Mouse (Mus musculus) ES-Bruce4 (cell line): Measurements from ENCODE around the gene Cox8a.

ENCODE experiments used
- CTCF ChIP-seq: IDR thresholded peaks from one replicate; pipeline ENCODE4 v1.8.1; 2011; ENCODE audit warnings: low read depth, low read length
- EP300 ChIP-seq: IDR thresholded peaks from 2 replicates; pipeline ENCODE4 v1.6.1; 2011; ENCODE audit warnings: low read depth, low read length; ENCODE audit not compliant: insufficient read depth
- POLR2A ChIP-seq: IDR thresholded peaks from one replicate; pipeline ENCODE4 v1.8.1; 2011; ENCODE audit warnings: low read length; ENCODE audit not compliant: insufficient read depth

- TF ChIP-seq POLR2A (no peak), CTCF (no peak), EP300 (no peak)
These were observed 51.8 kb downstream of the Cox8a start for GRCm38 (mm10) chr19:7165509-7166199.
